ENCODE assay signal across 8 mouse cellular contexts in genomic region chr5:52741391-52742111, GRCm38 (mm10). TPM values are rescaled to one million over a fixed set of nuclear protein-coding genes. Genes with fewer than 3 reads are reported as not detected.
DNase-seq lines count a peak whose midpoint lies in the region; ATAC-seq and TF ChIP-seq lines count a peak whose summit lies in the region.

Pi4k2b (plus strand) TSS chr5:52741574.

- peak within 1 kb of the TSS; percentile 93 for H3K4me2 ChIP-seq in forebrain, embryonic 15.5 days (replicated peaks)
- H3K4me2 ChIP-seq in lung, embryonic 16.5 days (ENCODE audit: low read depth, low read length), result peak within 1 kb of the TSS; percentile 66

- WGBS in forebrain, embryonic 15.5 days, result 1% methylated on average over 43 of the region's 75 CpGs
- under 1% methylated on average over 59 of the region's 75 CpGs for WGBS in lung, embryonic 16.5 days

- H3K27ac ChIP-seq in ES-Bruce4 (ENCODE audit: insufficient read depth, low read length), result no peak within 1 kb of the TSS
- H3K27ac ChIP-seq in forebrain, embryonic 15.5 days (replicated peaks), result peak within 1 kb of the TSS; percentile 13
- H3K27ac ChIP-seq in lung, embryonic 16.5 days (ENCODE audit: low read length), result peak within 1 kb of the TSS; percentile 92

- peak; percentile 7 for DNase-seq in cerebellum, adult 11-12 months
- DNase-seq in heart, postnatal 36 days, result peak; percentile 79 to 81
- DNase-seq in layer of hippocampus, adult 8-10 months (ENCODE audit: low spot score in 2 of 2), result peak; percentile 7 to 35
- peak; percentile 59 for DNase-seq in ovary, adult 18-20 months (ENCODE audit: low spot score)
- DNase-seq in thymus, postnatal 0 days (ENCODE audit: low spot score), result peak; percentile 78

- peak; percentile 10 for TF ChIP-seq POLR2A in ES-Bruce4 (IDR thresholded peaks at IDR 0.05; ENCODE audit: insufficient read depth, low read length)

- ATAC-seq in forebrain, embryonic 15.5 days (replicated peaks), result peak; percentile 95
- peak; percentile 96 for ATAC-seq in lung, embryonic 16.5 days (ENCODE audit: low read depth)

- intact Hi-C loops in heart, postnatal 36 days (cut with DNase I), result loop anchor here (5.0 kb wide), 1 partner anchor 69 kb away; no protein-coding TSS in a partner anchor

- H3K4me3 ChIP-seq in ES-Bruce4 (ENCODE audit: low read depth, low read length), result peak within 1 kb of the TSS; percentile 89
- peak within 1 kb of the TSS; percentile 85 for H3K4me3 ChIP-seq in forebrain, embryonic 15.5 days
- peak within 1 kb of the TSS; percentile 86 for H3K4me3 ChIP-seq in lung, embryonic 16.5 days (ENCODE audit: low read length)

- peak within 1 kb of the TSS; percentile 80 for H3K9ac ChIP-seq in ES-Bruce4 (ENCODE audit: low read depth, poor library complexity, severe bottlenecking)
- H3K9ac ChIP-seq in forebrain, embryonic 15.5 days (replicated peaks), result peak within 1 kb of the TSS; percentile 44
- peak within 1 kb of the TSS; percentile 89 for H3K9ac ChIP-seq in lung, embryonic 16.5 days (ENCODE audit: low read length)

- TF ChIP-seq EP300 in ES-Bruce4 (IDR thresholded peaks at IDR 0.05; ENCODE audit: insufficient read depth, low read depth, low read length), result no peak

- no peaks in the 10 kb centered on the region for H3K36me3 ChIP-seq in ES-Bruce4 (ENCODE audit: control insufficient read depth, insufficient read depth, low read length, poor library complexity, severe bottlenecking)
- H3K36me3 ChIP-seq in forebrain, embryonic 15.5 days, result no peaks in the 10 kb centered on the region
- no peaks in the 10 kb centered on the region for H3K36me3 ChIP-seq in lung, embryonic 16.5 days (ENCODE audit: control insufficient read depth, insufficient read depth, low read length)

- no peak for TF ChIP-seq CTCF in ES-Bruce4 (IDR thresholded peaks at IDR 0.05; ENCODE audit: low read depth, low read length)

- no peaks in the 10 kb centered on the region for H3K27me3 ChIP-seq in ES-Bruce4 (ENCODE audit: control insufficient read depth, insufficient read depth, low read length, poor library complexity, severe bottlenecking)
- no peaks in the 10 kb centered on the region for H3K27me3 ChIP-seq in forebrain, embryonic 15.5 days
- no peaks in the 10 kb centered on the region for H3K27me3 ChIP-seq in lung, embryonic 16.5 days (ENCODE audit: control insufficient read depth, insufficient read depth, low read depth, low read length)

- no peaks in the 10 kb centered on the region for H3K4me1 ChIP-seq in ES-Bruce4 (ENCODE audit: control insufficient read depth, insufficient read depth, low read length)
- H3K4me1 ChIP-seq in forebrain, embryonic 15.5 days, result peaks cover 8% of the 10 kb centered on the region
- peaks cover 10% of the 10 kb centered on the region for H3K4me1 ChIP-seq in lung, embryonic 16.5 days (replicated peaks; ENCODE audit: control insufficient read depth, insufficient read depth, low read length)

- no peaks in the 10 kb centered on the region; the same call in 1 of the 2 replicates for H3K9me3 ChIP-seq in ES-Bruce4 (replicated peaks; ENCODE audit: control insufficient read depth, insufficient read depth, low read length, poor library complexity, severe bottlenecking)
- H3K9me3 ChIP-seq in forebrain, embryonic 15.5 days, result no peaks in the 10 kb centered on the region
- no peaks in the 10 kb centered on the region for H3K9me3 ChIP-seq in lung, embryonic 16.5 days (ENCODE audit: control insufficient read depth, low read length)

RNA-seq across cellular contexts. Expression of gene Pi4k2b, which starts in this region (rescaled TPM):
- 41.9 and 44.5 TPM in 2 replicates for polyA plus RNA-seq in ES-Bruce4 (2011; ENCODE audit: insufficient read depth, insufficient read length, low read depth, missing spikeins)
- 5.4 and 5.8 TPM in 2 replicates for polyA plus RNA-seq in forebrain, embryonic 15.5 days (2015; fragmentation: Nextera tagmentation; extraction: Ambion mirVana)
- 1 to 10 TPM; 2.6 to 2.7 TPM for total RNA-seq in heart, postnatal 36 days (2021)
- total RNA-seq in layer of hippocampus, adult 8-10 months (2022), result 1 to 10 TPM; 1.3 to 3.5 (median 2.3) TPM
- polyA plus RNA-seq in lung, embryonic 16.5 days (2015; fragmentation: Nextera tagmentation; extraction: Ambion mirVana), result 38.9 and 42.6 TPM in 2 replicates
- polyA plus RNA-seq in thymus, postnatal 0 days (2015; fragmentation: Nextera tagmentation; extraction: Ambion mirVana), result 10.4 and 11.4 TPM in 2 replicates

Comparison
In these comparisons a context has a peak if more than half of its experiments do, and no peak if none do; other contexts are left out.
1. DNase-seq: peak in every context shown above with its lines; median percentile 80 in heart, postnatal 36 days; 78 in thymus, postnatal 0 days; 59 in ovary, adult 18-20 months; 21 in layer of hippocampus, adult 8-10 months; 7 in cerebellum, adult 11-12 months.